Mouse (Mus musculus) lung, embryonic 16.5 days (tissue): ENCODE measurements at regions not wholly inside any gene's neighbourhood (a gene's known extent, or its start where the extent isn't known, plus 50 kb on each side); places are given as distances from the start of the nearest gene placed in this dataset.
A peak's percentile ranks its signal among the peaks of the same experiment; 100 is the strongest.

Source experiments
- ATAC-seq: fragments of 200-750 bp; cut with Nextera tagmentation; 2 replicates; pipeline ENCODE4 v1.8.0; 2017; ENCODE audit warnings: low read depth, mild to moderate bottlenecking, moderate library complexity
- H3K27ac ChIP-seq: fragments of 300-500 bp; sonication (generic); 2 replicates; pipeline ENCODE4 v1.5.1; 2014; ENCODE audit warnings: mild to moderate bottlenecking, control low read depth, low read length
- H3K27me3 ChIP-seq: fragments of 300-500 bp; sonication (generic); 2 replicates; pipeline ENCODE4 v1.6.1; 2014; ENCODE audit warnings: low read depth, low read length, mixed read lengths; ENCODE audit not compliant: control insufficient read depth, insufficient read depth
- H3K36me3 ChIP-seq: fragments of 300-500 bp; sonication (generic); 2 replicates; pipeline ENCODE4 v1.6.1; 2014; ENCODE audit warnings: low read length; ENCODE audit not compliant: control insufficient read depth, insufficient read depth
- H3K4me1 ChIP-seq: fragments of 300-500 bp; sonication (generic); replicated peaks from 2 replicates; pipeline ENCODE4 v1.6.1; 2014; ENCODE audit warnings: low read length, mixed read lengths; ENCODE audit not compliant: control insufficient read depth, insufficient read depth
- H3K4me2 ChIP-seq: fragments of 300-500 bp; sonication (generic); 2 replicates; pipeline ENCODE4 v1.6.1; 2014; ENCODE audit warnings: low read depth, low read length, control low read depth
- H3K4me3 ChIP-seq: fragments of 300-500 bp; sonication (generic); 2 replicates; pipeline ENCODE4 v1.5.1; 2014; ENCODE audit warnings: mild to moderate bottlenecking, low read length, control low read depth
- H3K9ac ChIP-seq: fragments of 300-500 bp; sonication (generic); 2 replicates; pipeline ENCODE4 v1.6.1; 2014; ENCODE audit warnings: low read length, control low read depth
- H3K9me3 ChIP-seq: fragments of 300-500 bp; sonication (generic); 2 replicates; pipeline ENCODE4 v1.6.1; 2016; ENCODE audit warnings: low read length; ENCODE audit not compliant: control insufficient read depth
- WGBS: fragments of 180-500 bp; shearing (Covaris S2); extraction: QIAGEN DNeasy Blood & Tissue Kit; methylation state at CpG from one replicate; pipeline ENCODE4 v1.1.7; 2014; 5-methylcytosine and 5-hydroxymethylcytosine counted together

- Histone ChIP-seq H3K9me3 (peaks cover 6% of the 10 kb centered on the region), H3K4me1 (peaks cover 14% of the 10 kb centered on the region), H3K27ac (0 out of 2 replicates have a peak overlapping the region, but pooled peaks have one; percentile 40), H3K36me3 (no peaks in the 10 kb centered on the region), H3K27me3 (no peaks in the 10 kb centered on the region), H3K9ac (no peak overlapping the region), H3K4me2 (peak overlapping the region; percentile 31; the same call in 1 of the 2 replicates), H3K4me3 (no peak overlapping the region)
- ATAC-seq, result no peak
- 40% methylated on average over 8 of the region's 8 CpGs for WGBS
Measured at GRCm38 (mm10) chr15:59784556-59784929, 231.9 kb downstream of the 4933412E24Rik start.

- Histone ChIP-seq H3K9me3 (peaks cover 6% of the 10 kb centered on the region), H3K4me1 (peaks cover 14% of the 10 kb centered on the region), H3K4me3 (0 out of 2 replicates have a peak overlapping the region, but pooled peaks have one; percentile 11), H3K27ac (0 out of 2 replicates have a peak overlapping the region, but pooled peaks have one; percentile 40), H3K36me3 (no peaks in the 10 kb centered on the region), H3K27me3 (no peaks in the 10 kb centered on the region), H3K4me2 (peak overlapping the region; percentile 31; the same call in 1 of the 2 replicates), H3K9ac (peak overlapping the region; percentile 26; the same call in 1 of the 2 replicates)
- peak; percentile 68 for ATAC-seq
- 10% methylated on average over 22 of the region's 22 CpGs for WGBS
Measured at GRCm38 (mm10) chr15:59783782-59784555, 232.4 kb downstream of the 4933412E24Rik start.

GRCm38 (mm10) chr15:59783393-59783781, 233.0 kb downstream of the 4933412E24Rik start:
- Histone ChIP-seq H3K4me3 (no peak overlapping the region), H3K9ac (no peak overlapping the region), H3K36me3 (no peaks in the 10 kb centered on the region), H3K9me3 (peaks cover 5% of the 10 kb centered on the region), H3K4me1 (peaks cover 14% of the 10 kb centered on the region), H3K27ac (no peak overlapping the region), H3K4me2 (peak overlapping the region; percentile 31; the same call in 1 of the 2 replicates), H3K27me3 (no peaks in the 10 kb centered on the region)
- WGBS, result 3% methylated on average over 6 of the region's 6 CpGs
- peak; percentile 67; the same call in 1 of the 2 replicates for ATAC-seq

- no peak overlapping the region for H3K27ac ChIP-seq
- H3K4me3 ChIP-seq, result no peak overlapping the region
- H3K9me3 ChIP-seq, result no peaks in the 10 kb centered on the region
- no peaks in the 10 kb centered on the region for H3K36me3 ChIP-seq
- H3K27me3 ChIP-seq, result no peaks in the 10 kb centered on the region
- H3K4me2 ChIP-seq, result no peak overlapping the region
- no peak overlapping the region for H3K9ac ChIP-seq
- 47% methylated on average over 1 of the region's 1 CpGs for WGBS
- ATAC-seq, result no peak
- H3K4me1 ChIP-seq, result peaks cover 17% of the 10 kb centered on the region
Measured at GRCm38 (mm10) chr15:59780506-59780905, 235.9 kb downstream of the 4933412E24Rik start.

- Histone ChIP-seq H3K4me3 (no peak overlapping the region), H3K27ac (peak overlapping the region; percentile 49), H3K4me1 (peaks cover 2% of the 10 kb centered on the region; the same call in 1 of the 2 replicates), H3K36me3 (no peaks in the 10 kb centered on the region), H3K4me2 (no peak overlapping the region), H3K9ac (no peak overlapping the region), H3K27me3 (no peaks in the 10 kb centered on the region), H3K9me3 (no peaks in the 10 kb centered on the region)
- ATAC-seq, result peak; percentile 89
- WGBS, result 56% methylated on average over 13 of the region's 13 CpGs
Measured at GRCm38 (mm10) chr15:59777307-59777871, 239.0 kb downstream of the 4933412E24Rik start.

GRCm38 (mm10) chr15:59775781-59776180, 240.6 kb downstream of the 4933412E24Rik start:
- H3K4me1 ChIP-seq, result peaks cover 2% of the 10 kb centered on the region; the same call in 1 of the 2 replicates
- no peak overlapping the region for H3K27ac ChIP-seq
- no peaks in the 10 kb centered on the region for H3K36me3 ChIP-seq
- no peaks in the 10 kb centered on the region for H3K9me3 ChIP-seq
- H3K4me3 ChIP-seq, result no peak overlapping the region
- 77% methylated on average over 3 of the region's 3 CpGs for WGBS
- ATAC-seq, result no peak
- H3K9ac ChIP-seq, result no peak overlapping the region
- no peak overlapping the region for H3K4me2 ChIP-seq
- no peaks in the 10 kb centered on the region for H3K27me3 ChIP-seq

GRCm38 (mm10) chr15:59773983-59774382, 242.4 kb downstream of the 4933412E24Rik start:
- Histone ChIP-seq H3K4me2 (no peak overlapping the region), H3K9me3 (no peaks in the 10 kb centered on the region), H3K4me1 (peaks cover 2% of the 10 kb centered on the region; the same call in 1 of the 2 replicates), H3K4me3 (no peak overlapping the region), H3K36me3 (no peaks in the 10 kb centered on the region), H3K27me3 (no peaks in the 10 kb centered on the region), H3K27ac (no peak overlapping the region), H3K9ac (no peak overlapping the region)
- ATAC-seq, result no peak
- 75% methylated on average over 2 of the region's 2 CpGs for WGBS

- no peaks in the 10 kb centered on the region for H3K9me3 ChIP-seq
- no peak overlapping the region for H3K9ac ChIP-seq
- 79% methylated on average over 2 of the region's 2 CpGs for WGBS
- H3K4me3 ChIP-seq, result no peak overlapping the region
- peak; percentile 56 for ATAC-seq
- H3K4me2 ChIP-seq, result no peak overlapping the region
- no peak overlapping the region for H3K27ac ChIP-seq
- H3K27me3 ChIP-seq, result no peaks in the 10 kb centered on the region
- peaks cover 2% of the 10 kb centered on the region; the same call in 1 of the 2 replicates for H3K4me1 ChIP-seq
- no peaks in the 10 kb centered on the region for H3K36me3 ChIP-seq
Measured at GRCm38 (mm10) chr15:59772595-59772994, 243.8 kb downstream of the 4933412E24Rik start.

- no peaks in the 10 kb centered on the region for H3K4me1 ChIP-seq
- no peaks in the 10 kb centered on the region for H3K9me3 ChIP-seq
- H3K4me2 ChIP-seq, result no peak overlapping the region
- no peak overlapping the region for H3K4me3 ChIP-seq
- no peaks in the 10 kb centered on the region for H3K36me3 ChIP-seq
- no peaks in the 10 kb centered on the region for H3K27me3 ChIP-seq
- ATAC-seq, result no peak
- no peak overlapping the region for H3K27ac ChIP-seq
- 90% methylated on average over 6 of the region's 6 CpGs for whole genome bisulfite sequencing
- no peak overlapping the region for H3K9ac ChIP-seq
Measured at GRCm38 (mm10) chr15:59762061-59762460, 254.4 kb downstream of the 4933412E24Rik start.
